Mouse (Mus musculus): Measurements from ENCODE around the gene Map3k14. TPM values are rescaled to one million over a fixed set of nuclear protein-coding genes. Genes with fewer than 3 reads are reported as not detected.

Map3k14 gene
- polyA plus RNA-seq, 2 experiments: 0.18 to 0.47 TPM

- ATAC-seq (ENCODE audit: insufficient read depth) (no peak), DNase-seq (ENCODE audit: low read depth in 3 of 3, low spot score in 3 of 3) (no peak)
- Histone ChIP-seq H3K9me3 (ENCODE audit: control insufficient read depth, low read length) (no peaks in the 10 kb centered on the region), H3K4me2 (ENCODE audit: low read depth) (no peak overlapping the region), H3K4me1 (replicated peaks; ENCODE audit: control insufficient read depth in 2 of 2, insufficient read depth in 2 of 2, low read length in 1 of 2) (peaks cover 0 to 11% of the 10 kb centered on the region in 2 experiments; a peak in 2 of 4 replicates), H3K4me3 (ENCODE audit: insufficient read depth in 1 of 2, low read depth in 2 of 2, low read length in 2 of 2) (no peak overlapping the region), H3K27ac (no peak overlapping the region), H3K9ac (replicated peaks) (no peak overlapping the region), H3K27me3 (ENCODE audit: control insufficient read depth, insufficient read depth, low read length) (no peaks in the 10 kb centered on the region), H3K36me3 (replicated peaks; ENCODE audit: control insufficient read depth, insufficient read depth, low read depth) (no peaks in the 10 kb centered on the region)
- TF ChIP-seq CTCF (IDR thresholded peaks at IDR 0.05; ENCODE audit: low read depth) (no peak), EP300 (IDR thresholded peaks at IDR 0.05; ENCODE audit: low read depth) (no peak)
- 62% methylated on average over 5 of the region's 5 CpGs for WGBS (ENCODE audit: insufficient replicate concordance)
Observed at GRCm38 (mm10) chr11:103177216-103177615, 90.1 kb downstream of the Map3k14 start.

- no peak overlapping the region for H3K9ac ChIP-seq (replicated peaks)
- H3K4me1 ChIP-seq (replicated peaks; ENCODE audit: control insufficient read depth in 2 of 2, insufficient read depth in 2 of 2, low read length in 1 of 2): peaks cover 0 to 11% of the 10 kb centered on the region in 2 experiments; a peak in 2 of 4 replicates
- TF ChIP-seq EP300 (IDR thresholded peaks at IDR 0.05; ENCODE audit: low read depth) (no peak), CTCF (IDR thresholded peaks at IDR 0.05; ENCODE audit: low read depth) (no peak)
- 76% methylated on average over 1 of the region's 1 CpGs for WGBS (ENCODE audit: insufficient replicate concordance)
- no peaks in the 10 kb centered on the region for H3K9me3 ChIP-seq (ENCODE audit: control insufficient read depth, low read length)
- H3K27me3 ChIP-seq (ENCODE audit: control insufficient read depth, insufficient read depth, low read length): peaks cover 4% of the 10 kb centered on the region
- no peak overlapping the region for H3K4me3 ChIP-seq (ENCODE audit: insufficient read depth in 1 of 2, low read depth in 2 of 2, low read length in 2 of 2)
- ATAC-seq (ENCODE audit: insufficient read depth): no peak
- no peak overlapping the region for H3K4me2 ChIP-seq (ENCODE audit: low read depth)
- H3K36me3 ChIP-seq (replicated peaks; ENCODE audit: control insufficient read depth, insufficient read depth, low read depth): no peaks in the 10 kb centered on the region
- no peak overlapping the region for H3K27ac ChIP-seq
- DNase-seq (ENCODE audit: low read depth in 3 of 3, low spot score in 3 of 3): no peak
Observed at GRCm38 (mm10) chr11:103176510-103176909, 90.8 kb downstream of the Map3k14 start.

- no peak overlapping the region for H3K4me3 ChIP-seq (ENCODE audit: insufficient read depth in 1 of 2, low read depth in 2 of 2, low read length in 2 of 2)
- H3K27me3 ChIP-seq (ENCODE audit: control insufficient read depth, insufficient read depth, low read length): peaks cover 11% of the 10 kb centered on the region
- DNase-seq (ENCODE audit: low read depth in 3 of 3, low spot score in 3 of 3) (no peak), ATAC-seq (ENCODE audit: insufficient read depth) (no peak)
- H3K27ac ChIP-seq: no peak overlapping the region
- TF ChIP-seq CTCF (IDR thresholded peaks at IDR 0.05; ENCODE audit: low read depth): no peak
- no peak for TF ChIP-seq EP300 (IDR thresholded peaks at IDR 0.05; ENCODE audit: low read depth)
- peaks cover 0 to 11% of the 10 kb centered on the region in 2 experiments; a peak in 2 of 4 replicates for H3K4me1 ChIP-seq (replicated peaks; ENCODE audit: control insufficient read depth in 2 of 2, insufficient read depth in 2 of 2, low read length in 1 of 2)
- H3K9me3 ChIP-seq (ENCODE audit: control insufficient read depth, low read length): no peaks in the 10 kb centered on the region
- H3K36me3 ChIP-seq (replicated peaks; ENCODE audit: control insufficient read depth, insufficient read depth, low read depth): no peaks in the 10 kb centered on the region
- WGBS (ENCODE audit: insufficient replicate concordance): 43% methylated on average over 14 of the region's 14 CpGs
- no peak overlapping the region for H3K4me2 ChIP-seq (ENCODE audit: low read depth)
- H3K9ac ChIP-seq (replicated peaks): no peak overlapping the region
Observed at GRCm38 (mm10) chr11:103175688-103176442, 91.4 kb downstream of the Map3k14 start.

- Histone ChIP-seq H3K4me1 (replicated peaks; ENCODE audit: control insufficient read depth in 2 of 2, insufficient read depth in 2 of 2, low read length in 1 of 2) (peaks cover 0 to 11% of the 10 kb centered on the region in 2 experiments; a peak in 2 of 4 replicates), H3K4me3 (ENCODE audit: insufficient read depth in 1 of 2, low read depth in 2 of 2, low read length in 2 of 2) (no peak overlapping the region), H3K9ac (replicated peaks) (no peak overlapping the region), H3K9me3 (ENCODE audit: control insufficient read depth, low read length) (no peaks in the 10 kb centered on the region), H3K27me3 (ENCODE audit: control insufficient read depth, insufficient read depth, low read length) (peaks cover 20% of the 10 kb centered on the region), H3K36me3 (replicated peaks; ENCODE audit: control insufficient read depth, insufficient read depth, low read depth) (no peaks in the 10 kb centered on the region), H3K4me2 (ENCODE audit: low read depth) (peak overlapping the region; percentile 3; the same call in 1 of the 2 replicates), H3K27ac (no peak overlapping the region)
- no peak for TF ChIP-seq EP300 (IDR thresholded peaks at IDR 0.05; ENCODE audit: low read depth)
- no peak for TF ChIP-seq CTCF (IDR thresholded peaks at IDR 0.05; ENCODE audit: low read depth)
- DNase-seq (ENCODE audit: low read depth in 3 of 3, low spot score in 3 of 3): peak in 1 of 3 experiments; percentile 50
- peak; percentile 68 for ATAC-seq (ENCODE audit: insufficient read depth)
- WGBS (ENCODE audit: insufficient replicate concordance): 11% methylated on average over 8 of the region's 8 CpGs
Observed at GRCm38 (mm10) chr11:103174891-103175391, 92.3 kb downstream of the Map3k14 start.

GRCm38 (mm10) chr11:103174411-103174832, 92.8 kb downstream of the Map3k14 start:
- Histone ChIP-seq H3K36me3 (replicated peaks; ENCODE audit: control insufficient read depth, insufficient read depth, low read depth) (no peaks in the 10 kb centered on the region), H3K4me3 (ENCODE audit: insufficient read depth in 1 of 2, low read depth in 2 of 2, low read length in 2 of 2) (no peak overlapping the region), H3K9ac (replicated peaks) (no peak overlapping the region), H3K27me3 (ENCODE audit: control insufficient read depth, insufficient read depth, low read length) (peaks cover 25% of the 10 kb centered on the region), H3K27ac (no peak overlapping the region), H3K4me2 (ENCODE audit: low read depth) (peak overlapping the region; percentile 3; the same call in 1 of the 2 replicates), H3K9me3 (ENCODE audit: control insufficient read depth, low read length) (no peaks in the 10 kb centered on the region), H3K4me1 (replicated peaks; ENCODE audit: control insufficient read depth in 2 of 2, insufficient read depth in 2 of 2, low read length in 1 of 2) (peaks cover 0 to 11% of the 10 kb centered on the region in 2 experiments; a peak in 2 of 4 replicates)
- TF ChIP-seq CTCF (IDR thresholded peaks at IDR 0.05; ENCODE audit: low read depth): no peak
- no peak for TF ChIP-seq EP300 (IDR thresholded peaks at IDR 0.05; ENCODE audit: low read depth)
- DNase-seq (ENCODE audit: low read depth in 3 of 3, low spot score in 3 of 3): no peak
- 12% methylated on average over 5 of the region's 5 CpGs for WGBS (ENCODE audit: insufficient replicate concordance)
- no peak for ATAC-seq (ENCODE audit: insufficient read depth)

All from liver, embryonic 14.5 days (tissue).